Mouse (Mus musculus): ENCODE measurements at regions not wholly inside any gene's neighbourhood (a gene's known extent, or its start where the extent isn't known, plus 50 kb on each side); places are given as distances from the start of the nearest gene placed in this dataset.

- no peak for DNase-seq (ENCODE audit: low read depth)
These were observed 240.2 kb upstream of the Zfp462 start for GRCm38 (mm10) chr4:54704696-54705095.

GRCm38 (mm10) chr4:54709751-54710150, 235.1 kb upstream of the Zfp462 start:
- DNase-seq (ENCODE audit: low read depth), result no peak

GRCm38 (mm10) chr4:54712929-54713328, 231.9 kb upstream of the Zfp462 start:
- DNase-seq (ENCODE audit: low read depth), result no peak

- DNase-seq (ENCODE audit: low read depth), result peak; percentile 32
These were observed 230.1 kb upstream of the Zfp462 start for GRCm38 (mm10) chr4:54714612-54715342.

- no peak for DNase-seq (ENCODE audit: low read depth)
These were observed 226.8 kb upstream of the Zfp462 start for GRCm38 (mm10) chr4:54718083-54718482.

GRCm38 (mm10) chr4:54739001-54739400, 205.8 kb upstream of the Zfp462 start:
- DNase-seq (ENCODE audit: low read depth), result no peak

GRCm38 (mm10) chr4:54751458-54751857, 193.4 kb upstream of the Zfp462 start:
- DNase-seq (ENCODE audit: low read depth), result no peak

- no peak for DNase-seq (ENCODE audit: low read depth)
These were observed 188.4 kb upstream of the Zfp462 start for GRCm38 (mm10) chr4:54756441-54756840.

- DNase-seq (ENCODE audit: low read depth), result no peak
These were observed 186.9 kb upstream of the Zfp462 start for GRCm38 (mm10) chr4:54757715-54758500.

- no peak for DNase-seq (ENCODE audit: low read depth)
These were observed 186.4 kb upstream of the Zfp462 start for GRCm38 (mm10) chr4:54758501-54758829.

GRCm38 (mm10) chr4:54761257-54761656, 183.6 kb upstream of the Zfp462 start:
- DNase-seq (ENCODE audit: low read depth), result no peak

- no peak for DNase-seq (ENCODE audit: low read depth)
These were observed 179.8 kb upstream of the Zfp462 start for GRCm38 (mm10) chr4:54765045-54765444.

GRCm38 (mm10) chr4:54767506-54768200, 177.2 kb upstream of the Zfp462 start:
- no peak for DNase-seq (ENCODE audit: low read depth)

GRCm38 (mm10) chr4:54768836-54769235, 176.0 kb upstream of the Zfp462 start:
- no peak for DNase-seq (ENCODE audit: low read depth)

GRCm38 (mm10) chr4:54774066-54774465, 170.8 kb upstream of the Zfp462 start:
- DNase-seq (ENCODE audit: low read depth), result no peak

GRCm38 (mm10) chr4:54774717-54775116, 170.1 kb upstream of the Zfp462 start:
- no peak for DNase-seq (ENCODE audit: low read depth)

- DNase-seq (ENCODE audit: low read depth), result no peak
These were observed 164.3 kb upstream of the Zfp462 start for GRCm38 (mm10) chr4:54780511-54780910.

- no peak for DNase-seq (ENCODE audit: low read depth)
These were observed 153.6 kb upstream of the Zfp462 start for GRCm38 (mm10) chr4:54791217-54791742.

- DNase-seq (ENCODE audit: low read depth), result no peak
These were observed 151.0 kb upstream of the Zfp462 start for GRCm38 (mm10) chr4:54793857-54794256.

- no peak for DNase-seq (ENCODE audit: low read depth)
These were observed 149.6 kb upstream of the Zfp462 start for GRCm38 (mm10) chr4:54795246-54795645.

- no peak for DNase-seq (ENCODE audit: low read depth)
These were observed 146.3 kb upstream of the Zfp462 start for GRCm38 (mm10) chr4:54798523-54798922.

GRCm38 (mm10) chr4:54811163-54811562, 133.7 kb upstream of the Zfp462 start:
- no peak for DNase-seq (ENCODE audit: low read depth)

Measured in c-Kit-positive CD71-negative TER-119-negative erythroid progenitor cells, embryonic 14.5 days (primary cell).